Mouse (Mus musculus): ENCODE measurements at regions not wholly inside any gene's neighbourhood (a gene's known extent, or its start where the extent isn't known, plus 50 kb on each side); places are given as distances from the start of the nearest gene placed in this dataset. TPM values are rescaled to one million over a fixed set of nuclear protein-coding genes. Genes with fewer than 3 reads are reported as not detected.

- WGBS = 68% methylated on average over 7 of the region's 7 CpGs
- Histone ChIP-seq H3K9ac (ENCODE audit: low read length) (no peak overlapping the region), H3K4me3 (ENCODE audit: low read depth, low read length) (no peak overlapping the region), H3K27ac (replicated peaks; ENCODE audit: low read depth, low read length) (no peak overlapping the region), H3K4me2 (ENCODE audit: low read depth, severe bottlenecking) (no peak overlapping the region), H3K27me3 (ENCODE audit: control insufficient read depth, insufficient read depth, low read length) (no peaks in the 10 kb centered on the region), H3K36me3 (ENCODE audit: control insufficient read depth, insufficient read depth, low read length) (no peaks in the 10 kb centered on the region), H3K9me3 (ENCODE audit: control insufficient read depth, low read length) (no peaks in the 10 kb centered on the region), H3K4me1 (ENCODE audit: control insufficient read depth, insufficient read depth, low read length) (no peaks in the 10 kb centered on the region)
- DNase-seq (ENCODE audit: low spot score) (no peak), ATAC-seq (ENCODE audit: insufficient number of reproducible peaks, low FRiP score, low TSS enrichment, low read depth) (no peak)
Measured at GRCm38 (mm10) chr3:118507582-118508237, 54.2 kb upstream of the Dpyd start.

- ATAC-seq (ENCODE audit: insufficient number of reproducible peaks, low FRiP score, low TSS enrichment, low read depth) = no peak
- Histone ChIP-seq H3K4me2 (ENCODE audit: low read depth, severe bottlenecking) (no peak overlapping the region), H3K9ac (ENCODE audit: low read length) (no peak overlapping the region), H3K9me3 (ENCODE audit: control insufficient read depth, low read length) (no peaks in the 10 kb centered on the region), H3K27ac (replicated peaks; ENCODE audit: low read depth, low read length) (no peak overlapping the region), H3K27me3 (ENCODE audit: control insufficient read depth, insufficient read depth, low read length) (no peaks in the 10 kb centered on the region), H3K4me3 (ENCODE audit: low read depth, low read length) (no peak overlapping the region), H3K4me1 (ENCODE audit: control insufficient read depth, insufficient read depth, low read length) (no peaks in the 10 kb centered on the region), H3K36me3 (ENCODE audit: control insufficient read depth, insufficient read depth, low read length) (no peaks in the 10 kb centered on the region)
- WGBS = 78% methylated on average over 4 of the region's 4 CpGs
- no peak for DNase-seq (ENCODE audit: low spot score)
Measured at GRCm38 (mm10) chr3:118510837-118511236, 51.1 kb upstream of the Dpyd start.

DNA sequence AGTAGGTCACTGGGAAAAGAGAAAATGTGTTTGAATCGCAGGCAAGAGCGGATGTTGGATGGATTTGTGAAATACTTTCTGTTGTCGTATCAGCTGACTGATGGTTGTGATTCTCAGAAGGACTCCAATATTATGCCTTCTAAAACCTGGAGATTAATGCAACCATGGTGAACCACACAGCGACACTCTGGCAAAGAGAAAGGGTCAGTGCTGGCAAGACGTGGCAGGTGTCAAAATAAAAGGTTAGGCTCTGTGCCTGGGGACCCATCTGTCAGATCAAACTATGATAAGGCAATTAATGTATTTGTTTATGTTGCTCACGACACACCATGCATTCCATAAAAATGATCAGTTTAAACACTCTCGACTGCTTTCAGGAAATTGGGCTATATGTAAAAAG is 50.0 kb upstream of the Dpyd start:
- WGBS = 69% methylated on average over 7 of the region's 7 CpGs

More for the DNA sequence above, 50.0 kb upstream of the Dpyd start:
- H3K9ac ChIP-seq (ENCODE audit: low read length) = no peak overlapping the region
- DNase-seq (ENCODE audit: low spot score) (no peak), ATAC-seq (ENCODE audit: insufficient number of reproducible peaks, low FRiP score, low TSS enrichment, low read depth) (no peak)
- H3K36me3 ChIP-seq (ENCODE audit: control insufficient read depth, insufficient read depth, low read length) = no peaks in the 10 kb centered on the region
- H3K27ac ChIP-seq (replicated peaks; ENCODE audit: low read depth, low read length) = no peak overlapping the region
- no peaks in the 10 kb centered on the region for H3K4me1 ChIP-seq (ENCODE audit: control insufficient read depth, insufficient read depth, low read length)
- H3K4me3 ChIP-seq (ENCODE audit: low read depth, low read length) = no peak overlapping the region
- H3K27me3 ChIP-seq (ENCODE audit: control insufficient read depth, insufficient read depth, low read length) = no peaks in the 10 kb centered on the region
- no peak overlapping the region for H3K4me2 ChIP-seq (ENCODE audit: low read depth, severe bottlenecking)
- H3K9me3 ChIP-seq (ENCODE audit: control insufficient read depth, low read length) = no peaks in the 10 kb centered on the region

MicroRNAs in the stretch of these regions (microRNA counts, 519-probe panel; counts per million panel counts)
- microRNA mmu-miR-137 = 3,042 counts per million, percentile 35 among the panel's probes with 10 or more counts

Small RNAs in the stretch of these regions (microRNA-seq; reads per million reads assigned to microRNA genes)
- gene Gm24155 (not detected), gene Mir137 (231 reads per million, percentile 60 among the genes with 10 or more reads in this experiment)
